Mouse (Mus musculus) olfactory bulb, adult 2 months (tissue): Measurements from ENCODE around the gene Gm6169.

ENCODE experiments used
- CTCF ChIP-seq: fragments of 200-500 bp; IDR thresholded peaks from 2 replicates; pipeline ENCODE4 v1.5.1; 2012; ENCODE audit warnings: low read depth, mild to moderate bottlenecking, low read length, moderate library complexity; ENCODE audit not compliant: insufficient read depth
- POLR2A ChIP-seq: fragments of 200-500 bp; IDR thresholded peaks from 2 replicates; pipeline ENCODE4 v1.6.1; 2012; ENCODE audit warnings: mild to moderate bottlenecking, low read depth, low read length, moderate library complexity; ENCODE audit not compliant: insufficient read depth

- no peak for TF ChIP-seq CTCF
- no peak for TF ChIP-seq POLR2A
Observed at GRCm38 (mm10) chr13:97104996-97105395, 6.0 kb upstream of the Gm6169 start.
